Mouse (Mus musculus): ENCODE data around the gene Dtd1. TPM values are rescaled to one million over a fixed set of nuclear protein-coding genes. Genes with fewer than 3 reads are reported as not detected.
A peak's percentile ranks its signal among the peaks of the same experiment; 100 is the strongest.

Dtd1 gene
- polyA plus RNA-seq, 1 experiment from 2014 or later = 31.4 TPM

DNA sequence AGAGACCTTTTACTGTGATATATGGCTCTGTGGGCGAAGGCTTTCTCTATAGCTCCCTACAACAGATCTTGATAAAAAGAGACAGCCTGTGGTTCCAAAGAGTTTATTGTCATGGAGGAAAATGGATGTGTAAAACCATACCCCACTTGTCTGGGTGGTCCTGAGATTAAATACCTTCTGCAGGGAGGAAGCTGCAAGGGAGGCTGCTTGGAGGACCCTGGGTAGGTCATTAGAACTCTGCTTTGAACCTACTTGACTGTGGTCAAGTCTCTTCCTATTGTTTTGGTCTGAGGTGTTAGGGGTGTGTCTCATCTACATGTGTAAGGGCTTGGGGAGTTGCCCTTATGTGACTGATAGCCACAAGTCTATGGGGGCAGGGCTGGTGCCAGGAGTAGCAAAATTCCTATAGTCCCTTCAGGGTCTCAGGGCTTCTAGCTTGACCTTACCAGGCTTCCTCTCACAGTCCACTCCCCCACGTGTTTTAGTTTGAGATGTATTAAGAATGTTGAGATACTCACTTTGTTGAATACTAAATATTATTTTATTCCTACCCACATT, 115.6 kb downstream of the Dtd1 start:
- H3K9ac ChIP-seq (replicated peaks; ENCODE audit: low read depth) = no peak overlapping the region
- H3K4me2 ChIP-seq (replicated peaks; ENCODE audit: low read depth, low read length) = no peak overlapping the region
- WGBS = 77% methylated on average over 2 of the region's 2 CpGs
- no peaks in the 10 kb centered on the region for H3K36me3 ChIP-seq (ENCODE audit: insufficient read depth, low read length)
- H3K27me3 ChIP-seq (replicated peaks; ENCODE audit: insufficient read depth, low read length) = no peaks in the 10 kb centered on the region
- H3K9me3 ChIP-seq (ENCODE audit: low read length) = no peaks in the 10 kb centered on the region
- no peak for ATAC-seq
- no peak for TF ChIP-seq EP300 (IDR thresholded peaks at IDR 0.05)
- TF ChIP-seq CTCF (IDR thresholded peaks at IDR 0.05) = no peak
- H3K27ac ChIP-seq (ENCODE audit: low read length) = no peak overlapping the region
- no peak for DNase-seq (ENCODE audit: low spot score)
- no peak overlapping the region for H3K4me3 ChIP-seq (ENCODE audit: low read depth, low read length)
- no peaks in the 10 kb centered on the region for H3K4me1 ChIP-seq (ENCODE audit: insufficient read depth, low read depth, low read length)

DNA sequence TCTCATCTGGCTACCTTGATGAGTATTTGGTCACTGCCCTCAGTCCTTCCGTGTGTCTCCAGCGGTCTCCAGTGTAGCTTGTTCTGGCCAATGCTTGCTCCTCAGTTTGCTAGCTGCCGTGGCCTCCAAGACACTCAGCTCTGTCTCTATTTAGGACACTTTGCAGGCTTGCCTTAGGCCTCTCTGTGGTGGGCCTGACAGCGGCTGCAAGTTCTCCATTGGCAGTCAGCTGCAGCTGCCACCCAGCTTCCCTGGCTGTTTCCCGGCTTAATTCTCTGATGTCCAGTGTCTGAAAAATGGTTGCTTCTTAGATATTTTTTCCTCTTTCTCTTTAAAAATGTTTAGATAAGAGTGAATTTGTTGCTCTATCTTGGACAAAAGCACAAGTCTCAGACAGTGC, 116.6 kb downstream of the Dtd1 start:
- no peaks in the 10 kb centered on the region for H3K4me1 ChIP-seq (ENCODE audit: insufficient read depth, low read depth, low read length)
- H3K36me3 ChIP-seq (ENCODE audit: insufficient read depth, low read length) = no peaks in the 10 kb centered on the region
- 0 out of 2 replicates have a peak, but pooled peaks have one; percentile 19 for TF ChIP-seq EP300 (IDR thresholded peaks at IDR 0.05)
- no peak for TF ChIP-seq CTCF (IDR thresholded peaks at IDR 0.05)
- no peaks in the 10 kb centered on the region for H3K27me3 ChIP-seq (replicated peaks; ENCODE audit: insufficient read depth, low read length)
- H3K9me3 ChIP-seq (ENCODE audit: low read length) = no peaks in the 10 kb centered on the region
- ATAC-seq = peak; percentile 56
- no peak overlapping the region for H3K4me2 ChIP-seq (replicated peaks; ENCODE audit: low read depth, low read length)
- 65% methylated on average over 5 of the region's 5 CpGs for WGBS
- H3K4me3 ChIP-seq (ENCODE audit: low read depth, low read length) = no peak overlapping the region
- DNase-seq (ENCODE audit: low spot score) = peak; percentile 57
- H3K9ac ChIP-seq (replicated peaks; ENCODE audit: low read depth) = no peak overlapping the region
- H3K27ac ChIP-seq (ENCODE audit: low read length) = no peak overlapping the region

GRCm38 (mm10) chr2:144718273-144718672, 118.6 kb downstream of the Dtd1 start:
- Histone ChIP-seq H3K4me2 (replicated peaks; ENCODE audit: low read depth, low read length) (no peak overlapping the region), H3K27me3 (replicated peaks; ENCODE audit: insufficient read depth, low read length) (no peaks in the 10 kb centered on the region), H3K9me3 (ENCODE audit: low read length) (no peaks in the 10 kb centered on the region), H3K27ac (ENCODE audit: low read length) (no peak overlapping the region), H3K4me1 (ENCODE audit: insufficient read depth, low read depth, low read length) (no peaks in the 10 kb centered on the region), H3K9ac (replicated peaks; ENCODE audit: low read depth) (no peak overlapping the region), H3K36me3 (ENCODE audit: insufficient read depth, low read length) (no peaks in the 10 kb centered on the region), H3K4me3 (ENCODE audit: low read depth, low read length) (no peak overlapping the region)
- TF ChIP-seq CTCF (IDR thresholded peaks at IDR 0.05) (no peak), EP300 (IDR thresholded peaks at IDR 0.05) (no peak)
- ATAC-seq (no peak), DNase-seq (ENCODE audit: low spot score) (no peak)
- WGBS = 53% methylated on average over 5 of the region's 5 CpGs

GRCm38 (mm10) chr2:144719294-144719693, 119.6 kb downstream of the Dtd1 start:
- H3K4me3 ChIP-seq (ENCODE audit: low read depth, low read length) = no peak overlapping the region
- H3K27ac ChIP-seq (ENCODE audit: low read length) = 0 out of 2 replicates have a peak overlapping the region, but pooled peaks have one; percentile 4
- H3K9me3 ChIP-seq (ENCODE audit: low read length) = no peaks in the 10 kb centered on the region
- DNase-seq (ENCODE audit: low spot score) (no peak), ATAC-seq (no peak)
- 80% methylated on average over 5 of the region's 5 CpGs for WGBS
- no peaks in the 10 kb centered on the region for H3K4me1 ChIP-seq (ENCODE audit: insufficient read depth, low read depth, low read length)
- TF ChIP-seq CTCF (IDR thresholded peaks at IDR 0.05) (no peak), EP300 (IDR thresholded peaks at IDR 0.05) (no peak)
- H3K27me3 ChIP-seq (replicated peaks; ENCODE audit: insufficient read depth, low read length) = no peaks in the 10 kb centered on the region
- H3K9ac ChIP-seq (replicated peaks; ENCODE audit: low read depth) = no peak overlapping the region
- no peak overlapping the region for H3K4me2 ChIP-seq (replicated peaks; ENCODE audit: low read depth, low read length)
- no peaks in the 10 kb centered on the region for H3K36me3 ChIP-seq (ENCODE audit: insufficient read depth, low read length)

DNA sequence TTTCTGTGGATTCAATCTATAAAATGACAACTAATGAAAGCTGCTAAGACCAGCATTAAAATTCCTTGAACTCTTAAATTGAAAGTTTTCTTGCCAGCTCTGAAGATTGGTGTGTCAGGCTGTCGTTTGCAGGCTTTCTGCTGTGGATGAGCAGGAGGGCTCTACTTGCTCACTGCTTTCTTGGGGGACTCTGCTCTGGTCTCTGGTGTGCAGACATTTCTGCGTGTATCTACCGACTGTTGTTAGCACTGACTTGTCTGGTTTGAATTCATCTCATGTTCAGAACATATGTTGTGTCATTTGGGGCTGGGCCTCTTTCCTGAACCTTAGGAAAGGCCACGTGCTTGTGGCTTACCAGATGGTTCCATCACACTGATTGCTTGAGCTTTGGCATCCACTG, 120.0 kb downstream of the Dtd1 start:
- Histone ChIP-seq H3K9me3 (ENCODE audit: low read length) (no peaks in the 10 kb centered on the region), H3K4me1 (ENCODE audit: insufficient read depth, low read depth, low read length) (no peaks in the 10 kb centered on the region), H3K4me3 (ENCODE audit: low read depth, low read length) (no peak overlapping the region), H3K9ac (replicated peaks; ENCODE audit: low read depth) (no peak overlapping the region), H3K36me3 (ENCODE audit: insufficient read depth, low read length) (no peaks in the 10 kb centered on the region), H3K4me2 (replicated peaks; ENCODE audit: low read depth, low read length) (no peak overlapping the region), H3K27me3 (replicated peaks; ENCODE audit: insufficient read depth, low read length) (no peaks in the 10 kb centered on the region), H3K27ac (ENCODE audit: low read length) (no peak overlapping the region)
- 74% methylated on average over 4 of the region's 4 CpGs for WGBS
- no peak for ATAC-seq
- no peak for DNase-seq (ENCODE audit: low spot score)
- TF ChIP-seq CTCF (IDR thresholded peaks at IDR 0.05) = no peak
- TF ChIP-seq EP300 (IDR thresholded peaks at IDR 0.05) = no peak

DNA sequence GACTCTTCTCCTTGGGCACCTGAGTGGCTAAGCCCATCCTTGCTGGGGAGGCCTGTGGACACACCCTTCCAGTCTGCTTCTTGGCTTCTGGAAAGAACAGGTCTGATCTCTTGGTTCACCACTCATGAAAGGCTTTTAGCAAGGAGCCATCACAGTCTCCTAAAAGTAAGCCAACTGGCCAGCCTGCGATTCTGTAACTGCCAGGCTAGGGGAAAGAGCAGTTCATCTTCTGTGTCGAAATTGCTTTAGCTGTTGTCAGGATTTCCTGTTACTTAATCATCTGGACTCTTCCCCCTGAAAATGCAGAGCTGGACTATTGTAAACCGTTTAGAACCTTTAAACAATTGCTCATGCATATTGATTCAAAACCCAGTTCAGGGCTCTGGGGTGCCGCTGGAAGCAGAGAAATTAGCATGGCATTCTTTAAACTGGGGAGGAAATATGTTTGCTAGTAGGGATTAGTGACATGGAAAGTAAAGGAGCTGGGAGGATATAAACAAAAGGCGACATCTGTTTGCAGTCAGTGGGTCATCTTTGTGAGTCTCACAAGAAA, 120.8 kb downstream of the Dtd1 start:
- WGBS = 36% methylated on average over 5 of the region's 5 CpGs
- peak; percentile 77 for DNase-seq (ENCODE audit: low spot score)
- H3K36me3 ChIP-seq (ENCODE audit: insufficient read depth, low read length) = no peaks in the 10 kb centered on the region

More for the DNA sequence above, 120.8 kb downstream of the Dtd1 start:
- ATAC-seq = peak; percentile 52
- Histone ChIP-seq H3K4me1 (ENCODE audit: insufficient read depth, low read depth, low read length) (no peaks in the 10 kb centered on the region), H3K4me2 (replicated peaks; ENCODE audit: low read depth, low read length) (no peak overlapping the region), H3K9ac (replicated peaks; ENCODE audit: low read depth) (no peak overlapping the region), H3K4me3 (ENCODE audit: low read depth, low read length) (no peak overlapping the region), H3K27me3 (replicated peaks; ENCODE audit: insufficient read depth, low read length) (no peaks in the 10 kb centered on the region), H3K27ac (ENCODE audit: low read length) (no peak overlapping the region), H3K9me3 (ENCODE audit: low read length) (no peaks in the 10 kb centered on the region)
- TF ChIP-seq CTCF (IDR thresholded peaks at IDR 0.05) = no peak
- TF ChIP-seq EP300 (IDR thresholded peaks at IDR 0.05) = peak; percentile 44; the same call in 1 of the 2 replicates

All from lung, postnatal 0 days (tissue).